Mouse (Mus musculus) MN1 (cell line): ENCODE results near the gene Ftcd.
A peak's percentile ranks its signal among the peaks of the same experiment; 100 is the strongest.

ENCODE experiments used
- DNase-seq: peaks from one replicate; pipeline ENCODE4 v3.0.0-alpha.2; 2016; ENCODE audit warnings: low spot score

Ftcd gene

DNA sequence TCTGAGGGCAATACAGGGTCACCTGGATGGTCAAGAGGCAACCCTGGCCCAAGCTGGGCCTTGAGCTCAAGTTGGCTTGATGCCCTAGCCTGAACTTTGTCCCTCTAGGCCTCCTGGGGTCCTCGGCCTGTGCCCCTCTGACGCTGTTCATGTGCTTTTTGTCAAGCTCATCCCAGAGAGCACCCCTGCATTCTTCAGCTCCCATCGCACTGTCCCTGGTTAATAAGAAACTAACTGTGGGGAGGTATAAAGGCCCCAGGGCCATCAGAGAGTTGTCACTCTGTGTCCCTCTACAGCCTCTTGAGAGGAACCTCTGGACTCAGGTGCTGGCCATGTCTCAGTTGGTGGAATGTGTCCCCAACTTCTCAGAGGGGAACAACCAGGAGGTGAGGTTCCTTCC, at the start of gene Ftcd:
TSS of gene Ftcd (plus strand) at position 275 of the 400 bp plus-strand sequence.
- DNase-seq = no peak

DNA sequence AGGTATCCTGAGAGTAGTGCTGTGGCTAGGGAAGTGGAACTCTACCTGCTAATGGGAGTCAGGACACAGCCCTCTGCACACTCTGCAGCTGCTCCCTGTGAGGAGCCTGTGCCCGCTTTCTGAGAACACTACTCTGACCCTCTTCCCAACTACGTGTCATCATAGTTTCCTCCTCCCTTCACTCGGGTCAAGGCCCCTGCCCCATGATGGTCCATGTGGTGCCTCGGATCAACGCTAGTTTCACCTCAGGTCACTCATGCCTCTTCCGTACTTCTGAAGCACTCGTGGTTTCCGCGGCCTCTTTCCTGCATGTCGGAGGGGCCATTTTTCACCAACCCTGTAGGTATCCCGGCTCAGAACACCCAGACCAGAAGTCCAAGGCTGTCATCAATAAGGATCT, 44.5 kb upstream of the Ftcd start:
- DNase-seq = no peak

DNA sequence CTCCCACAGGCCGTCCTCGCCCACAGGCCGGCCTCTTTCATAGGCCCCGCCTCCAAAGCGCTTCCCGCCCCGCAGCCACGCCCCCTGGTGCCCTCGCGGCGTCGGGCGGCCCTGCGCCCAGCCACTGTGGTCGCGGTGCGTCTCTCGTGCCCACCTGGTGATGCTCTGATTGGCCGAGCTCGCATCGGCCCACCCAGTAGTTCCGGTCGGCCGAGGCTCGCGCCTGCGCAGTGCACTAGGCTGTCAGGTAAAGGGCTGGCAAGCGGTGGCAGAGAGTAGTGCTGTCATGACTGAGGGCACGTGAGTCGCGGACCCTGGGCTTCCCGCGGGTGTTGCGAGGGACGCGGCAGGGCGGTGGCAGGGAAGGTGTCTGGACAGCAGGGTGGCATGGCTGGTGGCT, 44.1 kb upstream of the Ftcd start, which contains the start of gene Lss:
TSS of gene Lss (plus strand) at position 214 of the 400 bp plus-strand sequence.
- peak; percentile 98 for DNase-seq

DNA sequence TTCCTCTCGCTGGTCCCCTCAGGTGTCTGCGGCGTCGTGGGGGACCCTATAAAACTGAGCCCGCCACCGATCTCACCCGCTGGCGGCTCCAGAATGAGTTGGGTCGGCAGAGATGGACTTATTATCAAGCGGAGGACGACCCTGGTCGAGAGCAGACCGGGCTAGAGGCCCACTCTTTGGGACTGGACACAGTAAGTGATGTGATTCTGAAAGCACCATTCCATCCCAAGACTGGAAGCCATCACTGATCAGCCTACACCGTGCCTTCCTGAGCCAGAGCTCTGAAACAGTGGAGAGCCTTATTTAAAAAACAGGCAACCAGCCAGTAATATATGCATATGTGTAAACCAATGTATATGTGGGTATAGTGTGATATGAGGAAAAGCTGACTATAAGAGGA, 43.6 kb upstream of the Ftcd start:
- DNase-seq = peak; percentile 31

DNA sequence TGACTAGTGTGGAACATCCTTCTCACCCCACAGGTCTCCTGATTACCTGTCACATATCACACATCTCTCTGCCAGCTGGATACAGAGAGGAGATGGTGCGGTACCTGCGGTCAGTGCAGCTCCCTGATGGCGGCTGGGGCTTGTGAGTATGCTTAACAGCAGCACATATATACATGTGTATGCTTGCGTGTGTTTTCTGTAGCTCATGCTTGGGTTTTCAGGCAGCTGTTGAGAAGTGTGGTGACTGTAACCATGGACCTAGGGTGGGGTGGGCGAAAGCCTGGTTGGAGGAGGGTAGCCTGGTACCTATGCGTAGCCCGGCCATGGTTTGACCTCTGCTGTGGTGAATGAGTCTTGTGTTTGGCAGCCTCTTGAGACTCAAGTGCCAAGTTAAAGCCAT, 39.9 kb upstream of the Ftcd start:
- DNase-seq = no peak

DNA sequence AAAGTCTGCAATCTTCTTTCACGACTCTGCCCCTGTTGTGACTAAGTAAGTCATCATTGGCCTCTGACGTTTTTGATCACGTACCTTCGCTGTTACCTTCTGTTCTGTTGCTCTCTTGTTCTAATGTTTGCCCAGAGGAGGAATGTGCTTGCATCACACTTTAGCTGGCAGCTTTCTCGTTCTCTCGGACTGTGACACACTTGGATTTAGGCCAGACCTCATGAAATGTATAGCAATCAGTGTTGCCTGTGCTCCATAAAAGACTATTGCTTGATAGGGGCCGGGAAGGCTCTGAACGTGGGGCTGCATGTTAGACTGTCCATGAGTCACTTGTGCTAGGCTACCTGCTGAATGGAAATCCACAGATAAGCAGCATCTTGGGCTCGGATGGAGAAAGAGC, 37.8 kb upstream of the Ftcd start:
- DNase-seq = peak; percentile 65

DNA sequence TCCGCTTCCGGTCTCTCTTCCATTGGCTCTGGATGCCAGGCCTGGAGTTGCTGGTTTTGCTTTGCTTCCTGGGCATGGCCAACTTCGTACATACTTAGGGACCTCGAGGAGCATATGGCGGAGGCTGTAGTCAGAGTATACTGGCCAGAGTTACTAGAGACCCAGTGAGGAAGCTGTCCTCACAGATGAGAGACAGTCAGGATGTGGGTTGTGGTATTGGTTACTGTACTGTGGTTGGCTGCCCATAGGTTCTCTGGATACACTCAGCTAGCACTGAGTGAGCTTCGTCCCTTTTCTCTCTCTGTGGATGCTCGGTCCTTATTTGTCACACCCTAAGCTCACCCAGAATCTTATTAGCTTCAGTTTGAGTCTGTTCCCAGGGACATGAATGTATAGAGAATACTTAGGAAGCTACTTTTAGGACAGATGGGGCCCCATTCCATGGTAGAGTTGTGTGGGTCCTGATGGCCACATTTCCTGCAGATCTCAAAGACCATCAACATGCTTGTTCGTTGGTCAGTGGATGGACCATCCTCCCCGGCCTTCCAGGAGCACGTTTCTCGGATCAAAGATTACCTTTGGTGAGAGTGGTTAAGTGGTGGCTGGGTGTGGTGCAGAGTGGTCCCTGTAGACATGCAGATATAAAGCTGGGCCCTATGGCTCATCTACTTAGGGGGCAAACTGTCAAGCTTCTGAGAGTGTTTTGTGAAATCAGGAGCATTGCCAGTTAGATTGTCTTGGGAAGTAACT, 33.9 kb upstream of the Ftcd start:
- no peak for DNase-seq

DNA sequence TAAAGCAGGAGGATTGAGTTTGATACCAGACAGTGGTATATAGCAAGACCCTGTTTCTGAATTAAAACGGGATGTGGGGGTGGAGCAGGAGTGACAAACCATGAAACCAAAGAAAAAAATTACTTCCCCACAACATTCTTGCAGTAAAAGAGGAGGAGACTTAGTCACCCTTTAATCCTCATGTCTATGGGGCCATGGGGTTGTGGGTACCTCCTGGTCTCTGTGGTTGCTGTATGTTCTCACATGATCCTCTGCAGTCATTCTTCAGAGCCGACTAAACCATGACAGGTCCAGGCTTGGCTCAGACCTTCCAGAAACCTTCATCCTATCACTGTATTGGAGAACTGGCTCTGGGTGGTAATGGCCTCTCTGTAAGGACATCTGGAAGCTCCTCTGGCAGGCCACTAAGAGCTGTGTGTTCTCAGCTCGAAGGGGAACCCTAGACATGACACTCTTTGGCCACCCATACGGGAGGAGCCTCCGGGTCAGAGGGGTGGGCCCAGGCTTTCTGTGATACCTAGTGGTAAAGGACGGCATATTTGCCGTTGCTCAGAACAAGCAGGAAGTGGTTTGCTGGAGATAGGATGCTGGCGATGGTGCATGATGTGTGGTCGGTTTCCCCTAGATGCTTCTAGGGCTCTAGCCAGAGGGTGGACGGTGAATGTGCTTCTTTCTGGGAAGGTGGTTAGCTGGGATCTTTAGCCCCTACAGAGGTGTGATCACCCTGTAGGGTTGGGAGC, 32.6 kb upstream of the Ftcd start:
- DNase-seq = no peak

DNA sequence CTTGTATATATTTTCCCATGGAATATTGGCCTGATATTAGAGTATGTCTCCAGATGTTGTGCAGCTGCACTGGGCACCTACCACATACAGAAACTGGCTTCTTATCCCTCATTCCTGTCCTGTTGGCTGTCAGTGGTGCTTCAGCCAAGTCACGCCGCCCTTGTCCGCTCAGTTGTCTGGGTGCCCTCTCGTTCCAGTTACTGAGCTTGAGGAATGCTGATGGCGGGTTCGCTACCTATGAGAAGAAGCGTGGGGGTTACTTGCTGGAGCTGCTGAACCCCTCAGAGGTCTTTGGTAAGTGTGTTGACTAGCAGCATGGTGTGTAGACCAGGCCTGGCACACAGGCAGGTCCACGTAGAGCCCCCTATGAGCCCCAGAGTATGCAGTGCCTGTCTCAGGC, 28.9 kb upstream of the Ftcd start:
- no peak for DNase-seq

DNA sequence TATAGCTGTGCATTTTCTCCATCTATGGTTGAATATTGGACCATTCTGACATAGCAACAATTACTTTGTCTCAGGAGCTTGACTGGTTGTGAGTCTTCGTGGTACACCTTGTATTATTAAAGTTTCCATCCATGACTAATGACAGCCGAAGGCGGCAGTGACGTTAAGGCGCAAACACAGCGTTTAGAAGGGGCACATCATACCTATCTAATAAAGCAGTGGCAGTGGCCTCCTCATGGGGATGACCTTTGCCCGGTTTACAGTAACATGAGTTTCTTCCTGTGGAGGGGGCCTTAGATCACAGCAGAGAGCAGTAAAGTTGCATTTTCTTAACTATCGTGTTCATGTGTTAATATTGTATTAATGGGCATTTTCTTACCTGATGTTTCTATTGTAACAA, 27.2 kb upstream of the Ftcd start:
- DNase-seq = no peak

DNA sequence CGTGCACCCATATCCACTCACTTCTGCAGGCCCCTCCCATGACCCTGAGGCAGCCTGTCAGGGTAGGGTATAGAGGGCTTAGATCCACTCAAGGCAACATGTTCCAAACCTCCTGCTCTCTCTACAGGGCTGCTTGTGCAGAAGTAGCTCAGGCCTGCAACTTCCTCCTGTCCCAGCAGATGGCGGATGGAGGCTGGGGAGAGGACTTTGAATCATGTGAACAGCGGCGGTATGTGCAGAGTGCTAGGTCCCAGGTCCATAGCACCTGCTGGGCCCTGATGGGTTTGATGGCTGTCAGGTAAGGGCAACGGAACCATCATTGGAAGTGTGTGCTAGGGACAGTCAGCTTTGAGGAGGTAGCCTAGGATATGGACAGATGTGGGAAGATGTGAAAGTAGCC, 25.0 kb upstream of the Ftcd start:
- DNase-seq = no peak

DNA sequence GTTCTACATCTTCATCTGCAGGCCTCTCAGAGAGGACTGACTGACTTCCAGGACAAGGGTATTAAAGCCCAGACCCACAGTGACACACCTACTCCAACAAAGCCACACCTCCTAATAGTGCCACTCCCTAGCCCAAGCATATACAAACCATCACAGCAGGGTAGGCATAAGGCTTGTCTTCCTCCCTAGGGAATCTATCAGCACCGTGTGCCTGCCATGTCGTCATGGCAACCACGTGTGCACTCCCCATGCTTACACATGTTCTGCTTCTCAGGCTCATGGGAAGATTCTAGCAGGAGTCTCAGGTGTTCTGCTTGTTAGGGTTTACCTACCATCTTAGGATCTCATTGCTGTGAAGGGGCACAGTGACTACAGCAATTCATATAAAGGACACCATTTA, 23.9 kb upstream of the Ftcd start:
- peak; percentile 30 for DNase-seq

DNA sequence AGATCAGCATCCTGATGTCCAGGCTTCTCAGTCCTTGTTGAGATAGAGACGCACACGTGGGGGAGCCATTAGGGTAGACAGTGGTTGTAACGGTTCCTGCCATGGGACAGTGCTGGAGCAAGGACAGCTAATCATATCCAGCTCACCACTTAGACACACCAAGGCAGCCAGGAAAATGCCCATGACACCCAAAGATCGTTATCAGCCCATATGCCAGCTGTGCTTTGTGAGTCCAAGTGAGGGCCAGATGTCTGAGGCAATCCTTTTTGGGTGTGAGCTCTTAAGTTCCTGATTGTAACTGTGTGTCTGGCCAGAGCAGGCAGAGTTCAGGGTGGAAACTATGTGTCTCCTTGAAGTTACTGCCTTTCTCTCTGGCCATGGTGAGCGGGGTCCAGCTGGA, 21.4 kb upstream of the Ftcd start:
- peak; percentile 81 for DNase-seq

DNA sequence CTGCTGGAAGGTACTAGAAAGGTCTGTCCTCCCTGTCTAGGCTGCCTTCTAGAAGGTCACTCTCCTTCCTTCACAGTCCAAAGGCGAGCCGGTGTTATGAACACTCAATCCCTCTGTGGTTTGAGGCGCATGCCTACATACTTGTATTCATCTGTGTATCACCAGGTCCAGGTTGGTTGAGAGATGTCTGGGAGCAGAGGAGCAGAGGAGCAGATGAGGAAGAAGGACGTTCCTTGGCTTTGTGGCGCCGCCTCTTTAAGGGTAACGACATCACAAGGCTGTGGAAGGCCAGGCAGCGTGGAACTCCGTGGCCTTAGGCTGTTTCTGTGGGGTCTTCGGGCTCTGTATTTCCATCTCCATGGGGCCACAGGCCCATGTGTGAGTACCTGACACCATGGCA, 13.5 kb upstream of the Ftcd start, which contains the start of gene Spatc1l:
TSS of gene Spatc1l (plus strand) at position 301 of the 400 bp plus-strand sequence.
- no peak for DNase-seq

DNA sequence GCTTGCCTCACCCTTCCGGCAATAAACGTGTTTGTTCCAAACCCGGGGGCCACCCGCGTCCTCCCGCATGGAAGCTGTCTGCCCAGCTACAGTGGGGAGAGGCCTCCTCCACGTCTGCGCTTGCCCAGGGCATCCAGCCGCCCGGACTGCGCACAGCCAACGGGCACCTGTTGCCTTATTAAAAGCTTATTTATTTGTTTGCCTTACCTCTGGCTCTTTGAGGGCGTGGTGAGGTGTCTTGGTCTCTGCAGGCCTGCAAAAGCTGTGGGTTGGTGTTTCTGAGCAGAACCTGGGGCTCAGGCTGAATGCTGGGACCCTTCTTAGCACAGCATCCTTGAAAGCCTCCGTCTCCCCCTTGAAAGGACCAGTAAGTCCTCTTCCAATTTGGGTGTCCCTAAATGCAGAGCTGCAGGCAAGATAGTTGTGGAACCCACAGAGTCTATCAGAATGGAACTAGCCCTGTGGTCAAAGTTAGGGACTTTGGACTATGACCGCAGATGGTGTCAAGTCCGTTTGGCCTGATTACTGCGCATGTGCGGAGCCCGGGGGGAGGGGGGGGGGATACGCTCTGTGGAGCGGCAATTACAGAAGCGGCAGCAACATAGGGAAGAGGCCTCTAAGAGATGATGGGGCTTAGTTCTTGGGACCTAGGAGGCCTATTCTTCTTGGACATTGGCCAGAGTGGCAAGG, 5.3 kb upstream of the Ftcd start:
- DNase-seq = no peak

DNA sequence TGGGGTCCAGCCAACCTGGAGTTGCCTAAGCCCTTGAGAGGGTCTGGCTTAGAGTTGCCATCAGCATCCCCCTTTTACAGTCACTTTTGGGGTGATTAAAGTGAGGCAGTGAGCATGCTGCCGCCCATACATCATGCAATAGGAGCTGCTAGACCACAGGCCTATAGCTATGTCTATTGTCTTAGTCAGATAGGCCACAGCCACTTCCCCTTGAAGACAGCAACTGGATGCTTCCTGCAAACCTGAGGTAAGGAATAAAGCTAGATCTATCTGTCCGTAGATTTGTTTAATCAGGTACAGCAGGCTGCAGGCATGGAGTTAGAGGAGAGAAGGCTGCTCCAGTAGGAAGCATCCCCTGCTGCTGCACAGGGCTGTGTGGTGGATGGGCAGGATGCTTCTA, 4.4 kb upstream of the Ftcd start:
- DNase-seq = no peak

DNA sequence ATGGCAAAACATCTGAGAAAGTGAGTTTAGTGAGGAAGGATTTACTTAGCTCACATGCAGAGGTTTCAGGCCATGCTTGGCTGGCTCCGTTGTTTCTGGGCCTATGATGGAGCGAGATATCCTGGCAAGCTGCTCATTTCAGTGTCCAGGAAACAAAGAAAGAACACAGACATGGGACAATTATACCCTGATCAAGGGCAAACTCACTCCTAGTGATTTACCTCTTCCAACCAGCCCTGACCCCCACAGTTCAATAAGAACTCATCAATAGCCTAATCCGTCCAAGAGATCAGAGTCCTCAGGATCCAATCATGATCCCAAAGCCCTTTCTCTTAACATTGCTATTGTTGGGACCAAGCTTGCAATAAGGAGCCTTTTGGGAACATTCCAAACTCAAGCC, 3.3 kb upstream of the Ftcd start:
- no peak for DNase-seq

DNA sequence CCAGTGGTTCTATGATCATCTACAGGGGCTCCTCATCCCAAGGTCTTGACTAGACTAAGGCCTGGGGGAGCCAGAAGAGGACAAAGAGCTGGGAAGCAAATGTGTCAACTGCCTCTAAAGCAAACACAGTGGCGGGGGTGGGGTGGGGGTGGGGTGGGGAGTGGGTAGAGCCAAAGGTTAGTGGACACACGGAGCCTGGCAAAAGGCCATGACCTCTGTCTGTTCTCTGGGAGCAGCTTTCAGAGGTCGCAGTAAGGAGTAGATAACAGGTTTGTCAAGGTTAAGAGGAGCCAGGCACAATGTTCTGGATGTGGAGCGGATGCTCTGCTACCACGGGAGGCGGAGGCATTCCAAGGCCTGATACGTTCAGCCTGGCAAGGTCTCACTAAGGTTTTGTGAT, 1.5 kb downstream of the Ftcd start:
- DNase-seq = no peak

DNA sequence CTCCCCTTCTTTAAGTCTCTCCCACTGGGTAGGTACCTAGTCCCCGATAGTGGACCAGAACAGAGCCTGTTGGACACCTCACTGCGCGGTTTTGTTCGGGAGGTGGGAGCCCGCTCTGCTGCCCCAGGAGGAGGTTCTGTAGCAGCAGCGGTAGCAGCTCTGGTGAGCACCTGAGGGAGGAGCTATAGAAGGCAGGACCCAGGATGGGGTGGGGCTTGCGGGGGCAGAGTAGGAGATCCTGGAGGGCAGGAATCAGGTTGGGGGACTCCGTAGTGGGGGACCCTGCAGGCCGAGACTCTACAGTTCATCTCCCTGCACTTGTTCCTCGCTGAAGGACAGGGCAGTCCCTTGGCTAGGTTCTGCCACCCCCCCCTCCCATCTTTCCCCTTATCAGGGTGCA, 8.7 kb downstream of the Ftcd start:
- DNase-seq = no peak

DNA sequence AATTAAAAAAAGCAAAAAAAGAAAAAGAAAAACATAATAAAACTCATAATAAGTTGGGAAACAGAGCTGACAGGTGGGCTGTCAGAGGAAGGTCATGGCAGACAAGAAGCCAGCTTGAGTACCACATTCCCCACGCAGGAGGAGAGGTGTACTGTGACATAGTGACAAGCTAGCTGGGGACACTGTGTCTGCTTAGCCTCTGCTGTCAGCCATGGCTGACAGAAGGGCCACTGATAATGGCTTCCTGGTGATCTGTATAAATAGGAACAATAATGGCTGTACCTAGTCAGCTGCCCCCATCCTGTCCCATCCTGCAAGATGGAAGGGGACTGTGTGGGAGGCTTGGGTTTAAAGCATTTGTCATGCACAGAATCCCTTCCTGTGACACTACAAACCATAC, 10.7 kb downstream of the Ftcd start:
- DNase-seq = no peak

DNA sequence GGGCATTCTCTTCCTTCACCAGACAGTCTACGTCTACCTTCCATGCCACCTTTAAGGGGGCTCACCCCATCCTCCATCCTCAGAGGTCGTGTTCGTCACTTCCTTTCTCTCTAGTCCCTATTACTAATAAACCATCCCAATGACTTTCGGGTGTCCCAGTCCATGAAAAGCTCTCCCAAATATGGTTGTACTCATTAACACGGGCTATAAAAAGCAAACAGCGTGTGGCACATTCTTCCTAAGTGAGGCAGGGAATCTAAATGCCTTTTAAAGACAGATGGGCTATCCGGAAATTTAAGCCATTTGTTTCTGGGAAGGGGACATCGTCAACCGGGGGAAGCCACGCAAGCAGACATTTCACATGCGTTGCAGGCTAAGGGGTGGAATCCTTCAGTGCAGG, 14.7 kb downstream of the Ftcd start:
- no peak for DNase-seq

DNA sequence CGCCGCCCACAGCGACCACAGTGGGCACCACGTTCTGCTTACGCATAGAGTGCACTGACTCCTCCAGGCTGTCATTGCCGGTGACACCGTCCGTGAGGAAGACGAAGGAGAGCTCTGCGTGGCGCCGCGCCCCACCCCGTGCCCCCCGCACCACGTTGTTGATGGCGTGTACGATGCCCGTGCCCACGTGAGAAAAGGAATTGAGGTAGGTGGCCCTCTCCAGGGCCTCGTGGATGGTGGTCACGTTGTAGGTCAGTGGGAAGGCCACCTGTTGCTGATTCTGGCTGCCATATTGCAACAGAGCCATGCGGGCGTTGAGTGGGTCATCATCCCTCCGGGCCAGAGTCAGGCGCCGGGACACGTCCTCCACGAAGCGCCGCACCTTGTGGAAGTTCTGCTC, 20.9 kb downstream of the Ftcd start:
- no peak for DNase-seq

DNA sequence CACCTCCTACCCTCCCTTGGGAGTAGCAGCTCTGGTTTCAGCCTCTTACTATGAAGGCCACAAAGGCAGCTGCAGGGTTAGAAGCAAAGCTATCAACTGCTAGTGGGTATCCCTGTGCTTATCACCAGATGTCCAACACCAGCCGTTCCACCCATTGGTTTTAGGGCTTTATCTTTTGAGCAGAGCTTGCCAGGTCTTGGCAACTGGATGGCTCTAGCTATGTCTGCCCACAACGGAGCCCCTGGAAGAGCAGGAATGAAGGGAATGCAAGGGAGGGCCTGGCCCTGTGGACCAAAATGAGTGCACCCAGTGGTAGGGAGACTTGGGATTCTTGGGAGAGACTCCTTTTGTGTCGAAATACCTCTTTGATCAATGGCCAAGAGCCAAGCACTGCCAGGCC, 27.2 kb downstream of the Ftcd start:
- no peak for DNase-seq
